Mouse (Mus musculus) liver, postnatal 0 days (tissue): ENCODE results near the gene Dna2. TPM values are rescaled to one million over a fixed set of nuclear protein-coding genes. Genes with fewer than 3 reads are reported as not detected.

Experiments
- ATAC-seq: fragments of 200-750 bp; cut with Nextera tagmentation; 2 replicates; pipeline ENCODE4 v1.8.0; 2017; ENCODE audit warnings: mild to moderate bottlenecking, moderate library complexity
- DNase-seq: peaks from one replicate; pipeline ENCODE4 v3.0.0-alpha.2; 2016
- H3K27ac ChIP-seq: fragments of 300-500 bp; sonication (generic); 2 replicates; pipeline ENCODE4 v1.5.1; 2014; ENCODE audit warnings: antibody characterized with exemption, moderate library complexity, mild to moderate bottlenecking, low read depth
- H3K27me3 ChIP-seq: fragments of 300-500 bp; sonication (generic); 2 replicates; pipeline ENCODE4 v1.6.1; 2014; ENCODE audit warnings: low read length, control low read depth, mixed read lengths; ENCODE audit not compliant: insufficient read depth
- H3K36me3 ChIP-seq: fragments of 300-500 bp; sonication (generic); replicated peaks from 2 replicates; pipeline ENCODE4 v1.6.1; 2014; ENCODE audit warnings: mild to moderate bottlenecking, control low read depth, low read length, moderate library complexity, mixed read lengths; ENCODE audit not compliant: insufficient read depth
- H3K4me1 ChIP-seq: fragments of 300-500 bp; sonication (generic); 2 replicates; pipeline ENCODE4 v1.6.1; 2014; ENCODE audit warnings: antibody characterized with exemption, mild to moderate bottlenecking, control low read depth; ENCODE audit not compliant: insufficient read depth
- H3K4me2 ChIP-seq: fragments of 300-500 bp; sonication (generic); 2 replicates; pipeline ENCODE4 v1.6.1; 2014; ENCODE audit warnings: low read depth, mild to moderate bottlenecking, low read length, moderate library complexity, mixed read lengths
- H3K4me3 ChIP-seq: fragments of 300-500 bp; sonication (generic); 2 replicates; pipeline ENCODE4 v1.5.1; 2014; ENCODE audit warnings: low read depth, low read length
- H3K9ac ChIP-seq: fragments of 300-500 bp; sonication (generic); replicated peaks from 2 replicates; pipeline ENCODE4 v1.6.1; 2014; ENCODE audit warnings: mild to moderate bottlenecking, moderate library complexity
- H3K9me3 ChIP-seq: fragments of 300-500 bp; sonication (generic); 2 replicates; pipeline ENCODE4 v1.6.1; 2016; ENCODE audit warnings: mild to moderate bottlenecking, control low read depth, low read length, mixed read lengths
- CTCF ChIP-seq: sonication (generic); IDR thresholded peaks from 2 replicates; pipeline ENCODE4 v1.5.1; 2016; ENCODE audit warnings: antibody characterized with exemption, low read depth
- EP300 ChIP-seq: IDR thresholded peaks from 2 replicates; pipeline ENCODE4 v1.6.1; 2016; ENCODE audit warnings: antibody characterized with exemption, low read depth, mild to moderate bottlenecking
- WGBS: fragments of 180-500 bp; shearing (Covaris S2); extraction: QIAGEN DNeasy Blood & Tissue Kit; methylation state at CpG from one replicate; pipeline ENCODE4 v1.1.7; 2014; ENCODE audit not compliant: insufficient replicate concordance; 5-methylcytosine and 5-hydroxymethylcytosine counted together
- polyA plus RNA-seq: library from polyadenylated mRNA; unstranded; fragments of >200 nt; fragmentation: Nextera tagmentation; extraction: Ambion mirVana; gene quantifications from 2 replicates; pipeline ENCODE4 v1.2.1, GENCODE M21; 2015

Dna2 gene
- polyA plus RNA-seq, 1 experiment from 2014 or later: 10.6 TPM

GRCm38 (mm10) chr10:62966291-62966690, 19.5 kb downstream of the Dna2 start:
- Histone ChIP-seq H3K9me3 (no peaks in the 10 kb centered on the region), H3K9ac (no peak overlapping the region), H3K4me3 (no peak overlapping the region)

GRCm38 (mm10) chr10:62971821-62972220, 25.0 kb downstream of the Dna2 start:
- WGBS: 59% methylated on average over 16 of the region's 16 CpGs
- Histone ChIP-seq H3K27me3 (no peaks in the 10 kb centered on the region), H3K27ac (peak overlapping the region; percentile 60), H3K4me3 (0 out of 2 replicates have a peak overlapping the region, but pooled peaks have one; percentile 3), H3K4me1 (peaks cover 3% of the 10 kb centered on the region; the same call in 1 of the 2 replicates), H3K4me2 (peak overlapping the region; percentile 20), H3K9me3 (no peaks in the 10 kb centered on the region), H3K36me3 (peaks cover 31% of the 10 kb centered on the region), H3K9ac (no peak overlapping the region)
- TF ChIP-seq CTCF (peak; percentile 47), EP300 (no peak)
- DNase-seq (peak; percentile 73), ATAC-seq (peak; percentile 84)

More at GRCm38 (mm10) chr10:62966291-62966690, 19.5 kb downstream of the Dna2 start:
- DNase-seq (no peak), ATAC-seq (peak; percentile 41; the same call in 1 of the 2 replicates)
- TF ChIP-seq CTCF (no peak), EP300 (no peak)
- H3K27ac ChIP-seq: no peak overlapping the region
- 83% methylated on average over 15 of the region's 15 CpGs for whole genome bisulfite sequencing
- no peaks in the 10 kb centered on the region for H3K27me3 ChIP-seq
- H3K4me2 ChIP-seq: no peak overlapping the region
- peaks cover 62% of the 10 kb centered on the region for H3K36me3 ChIP-seq
- peaks cover 5% of the 10 kb centered on the region; the same call in 1 of the 2 replicates for H3K4me1 ChIP-seq

DNA sequence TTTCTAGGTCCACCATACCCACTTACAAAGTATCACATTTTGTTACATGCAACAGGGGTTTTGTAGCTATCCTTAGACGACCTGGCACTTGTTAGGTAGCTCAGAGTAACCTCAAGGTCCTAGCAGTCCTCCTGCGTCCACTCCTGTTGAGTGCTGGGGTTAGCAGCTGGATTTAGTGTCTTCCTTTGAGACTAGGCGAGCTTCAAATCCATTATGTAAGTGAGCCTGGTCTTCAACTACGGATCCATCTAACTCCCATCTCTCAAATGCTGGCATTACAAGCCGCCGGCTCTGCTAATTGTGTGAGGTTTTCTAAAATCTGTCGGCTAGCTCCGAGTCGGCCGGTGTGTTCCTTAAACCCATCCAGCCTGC, 32.8 kb downstream of the Dna2 start:
- H3K4me1 ChIP-seq: peaks cover 5% of the 10 kb centered on the region; the same call in 1 of the 2 replicates
- DNase-seq: no peak
- H3K4me3 ChIP-seq: peak overlapping the region; percentile 84
- no peak overlapping the region for H3K9ac ChIP-seq
- ATAC-seq: no peak
- no peaks in the 10 kb centered on the region for H3K27me3 ChIP-seq
- no peak overlapping the region for H3K27ac ChIP-seq
- peak overlapping the region; percentile 93 for H3K4me2 ChIP-seq
- no peaks in the 10 kb centered on the region for H3K9me3 ChIP-seq
- 16% methylated on average over 10 of the region's 10 CpGs for WGBS
- TF ChIP-seq EP300 (no peak), CTCF (no peak)
- no peaks in the 10 kb centered on the region for H3K36me3 ChIP-seq

DNA sequence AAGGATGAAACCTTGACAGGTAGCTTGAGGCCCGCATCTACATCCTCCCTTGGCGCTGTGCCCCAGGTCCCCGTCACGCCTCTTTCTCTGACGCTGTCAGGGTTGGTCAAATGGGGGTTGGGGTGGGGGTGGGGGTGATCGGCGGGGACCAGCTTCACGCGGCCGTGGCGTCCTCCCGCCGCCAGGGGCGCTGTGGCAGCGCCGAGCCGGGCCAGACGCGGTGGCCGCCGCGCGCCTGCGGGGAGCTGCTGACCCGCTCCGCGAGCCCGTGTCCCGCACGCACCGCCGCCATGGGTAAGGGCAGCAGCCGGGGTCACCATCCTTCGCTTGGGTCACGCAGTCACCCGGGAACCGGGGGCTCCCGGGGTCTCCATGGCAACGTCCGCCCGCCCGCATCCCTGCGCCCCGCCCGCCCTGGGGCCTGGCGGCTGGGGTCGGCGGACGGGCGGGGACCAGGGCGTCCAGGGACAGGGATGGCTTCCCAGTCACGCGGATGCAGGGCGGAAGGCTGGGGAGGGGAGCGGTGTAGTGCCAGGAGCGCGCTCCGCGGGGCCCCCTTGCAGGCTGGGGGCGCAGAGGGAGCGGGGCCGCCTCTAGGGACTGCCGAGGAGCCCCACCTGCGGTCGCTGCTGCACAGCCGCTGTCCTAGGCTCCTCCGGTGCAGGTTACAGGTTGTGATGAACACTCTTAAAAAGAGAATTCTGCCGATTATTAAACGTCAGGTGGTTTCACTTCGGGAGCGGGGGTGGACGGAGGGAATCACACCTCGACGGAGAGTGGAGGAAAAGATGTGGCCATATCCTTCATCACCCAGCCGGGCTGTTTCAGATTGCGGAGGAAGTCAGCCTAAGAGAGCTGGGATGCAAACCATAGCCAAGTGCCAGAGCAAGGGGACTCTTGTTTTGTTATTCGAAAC, 33.5 kb downstream of the Dna2 start, which contains the start of gene Rufy2:
Rufy2 (plus strand) TSS at position 185 of the 916 bp plus-strand sequence.
- ATAC-seq (peak; percentile 93), DNase-seq (peak; percentile 90)
- Histone ChIP-seq H3K36me3 (peaks cover 2% of the 10 kb centered on the region; the same call in 1 of the 2 replicates), H3K27me3 (no peaks in the 10 kb centered on the region), H3K9ac (peak within 1 kb of the TSS; percentile 77), H3K4me3 (peak within 1 kb of the TSS; percentile 84), H3K4me2 (peak within 1 kb of the TSS; percentile 93), H3K4me1 (peaks cover 5% of the 10 kb centered on the region; the same call in 1 of the 2 replicates), H3K9me3 (no peaks in the 10 kb centered on the region), H3K27ac (peak within 1 kb of the TSS; percentile 20; the same call in 1 of the 2 replicates)
- under 1% methylated on average over 64 of the region's 77 CpGs for WGBS
- TF ChIP-seq EP300 (no peak), CTCF (peak; percentile 57)

DNA sequence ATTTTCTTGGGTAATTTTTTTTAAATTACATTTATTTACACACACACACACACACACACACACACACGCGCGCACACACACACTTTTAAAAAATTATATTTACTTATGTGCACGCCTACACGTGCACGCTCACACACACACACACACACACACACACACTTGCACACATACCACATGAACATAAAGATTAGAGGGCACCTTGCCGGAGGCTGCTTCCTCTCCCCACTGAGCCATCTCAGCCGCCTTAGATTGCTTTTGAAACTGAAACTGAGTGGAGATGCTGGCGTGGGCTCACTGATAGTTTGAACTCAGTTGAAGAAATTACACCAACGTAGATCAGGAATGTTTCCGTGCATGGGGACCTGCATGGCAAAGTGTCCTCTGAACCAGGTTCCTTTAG, 37.2 kb downstream of the Dna2 start:
- H3K9ac ChIP-seq: no peak overlapping the region
- no peak overlapping the region for H3K4me2 ChIP-seq
- no peaks in the 10 kb centered on the region for H3K27me3 ChIP-seq
- no peak overlapping the region for H3K4me3 ChIP-seq
- DNase-seq: no peak
- WGBS: 76% methylated on average over 11 of the region's 11 CpGs
- peaks cover 5% of the 10 kb centered on the region; the same call in 1 of the 2 replicates for H3K4me1 ChIP-seq
- no peak for ATAC-seq
- H3K36me3 ChIP-seq: peaks cover 10% of the 10 kb centered on the region
- H3K27ac ChIP-seq: no peak overlapping the region
- H3K9me3 ChIP-seq: no peaks in the 10 kb centered on the region
- TF ChIP-seq EP300: no peak
- TF ChIP-seq CTCF: no peak

DNA sequence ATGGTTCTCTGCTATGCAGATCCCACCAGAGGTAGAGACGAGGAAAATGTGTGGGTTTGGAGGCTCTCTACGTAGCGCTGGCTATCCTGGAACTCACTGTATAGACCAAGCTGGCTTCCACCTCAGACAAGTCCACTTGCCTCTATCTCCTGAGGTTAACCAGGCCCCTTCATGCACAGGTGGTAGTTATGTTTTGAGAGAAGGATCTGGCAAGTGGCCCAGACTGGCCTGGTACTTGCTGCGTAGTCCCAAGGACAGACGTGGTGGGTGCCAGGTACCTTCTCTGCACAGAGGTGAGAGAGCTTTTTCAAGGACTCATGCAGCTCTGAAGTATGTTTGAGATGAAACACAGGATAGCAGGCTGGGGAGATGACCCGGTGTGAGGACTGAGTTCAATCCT, 37.7 kb downstream of the Dna2 start:
- no peak overlapping the region for H3K4me3 ChIP-seq
- no peaks in the 10 kb centered on the region for H3K9me3 ChIP-seq
- H3K27ac ChIP-seq: no peak overlapping the region
- peaks cover 4% of the 10 kb centered on the region; the same call in 1 of the 2 replicates for H3K4me1 ChIP-seq
- H3K27me3 ChIP-seq: no peaks in the 10 kb centered on the region
- DNase-seq (no peak), ATAC-seq (no peak)
- 83% methylated on average over 6 of the region's 6 CpGs for WGBS
- peaks cover 10% of the 10 kb centered on the region for H3K36me3 ChIP-seq
- no peak overlapping the region for H3K4me2 ChIP-seq
- TF ChIP-seq EP300: no peak
- TF ChIP-seq CTCF: no peak
- H3K9ac ChIP-seq: no peak overlapping the region
